Mouse (Mus musculus) intestine, embryonic 16.5 days (tissue): ENCODE measurements around the gene Cfap65. TPM values are rescaled to one million over a fixed set of nuclear protein-coding genes. Genes with fewer than 3 reads are reported as not detected.

Experiments
- ATAC-seq: fragments of 200-750 bp; cut with Nextera tagmentation; 2 replicates; pipeline ENCODE4 v1.8.0; 2017; ENCODE audit warnings: moderate TSS enrichment, moderate library complexity
- H3K27ac ChIP-seq: fragments of 300-500 bp; sonication (generic); 2 replicates; pipeline ENCODE4 v1.5.1; 2014; ENCODE audit warnings: mild to moderate bottlenecking, low read length
- H3K27me3 ChIP-seq: fragments of 300-500 bp; sonication (generic); replicated peaks from 2 replicates; pipeline ENCODE4 v1.6.1; 2014; ENCODE audit warnings: low read length, control low read depth, mixed read lengths; ENCODE audit not compliant: control insufficient read depth, insufficient read depth
- H3K36me3 ChIP-seq: fragments of 300-500 bp; sonication (generic); 2 replicates; pipeline ENCODE4 v1.6.1; 2014; ENCODE audit warnings: low read length, control low read depth; ENCODE audit not compliant: control insufficient read depth, insufficient read depth
- H3K4me1 ChIP-seq: fragments of 300-500 bp; sonication (generic); 2 replicates; pipeline ENCODE4 v1.6.1; 2014; ENCODE audit warnings: low read length, control low read depth, mixed read lengths; ENCODE audit not compliant: control insufficient read depth, insufficient read depth
- H3K4me2 ChIP-seq: fragments of 300-500 bp; sonication (generic); 2 replicates; pipeline ENCODE4 v1.6.1; 2014; ENCODE audit warnings: low read depth, low read length, control low read depth
- H3K4me3 ChIP-seq: fragments of 300-500 bp; sonication (generic); 2 replicates; pipeline ENCODE4 v1.5.1; 2014; ENCODE audit warnings: mild to moderate bottlenecking, low read length
- H3K9ac ChIP-seq: fragments of 300-500 bp; sonication (generic); 2 replicates; pipeline ENCODE4 v1.6.1; 2014; ENCODE audit warnings: low read depth, low read length
- H3K9me3 ChIP-seq: fragments of 300-500 bp; sonication (generic); 2 replicates; pipeline ENCODE4 v1.6.1; 2016; ENCODE audit warnings: low read length, control low read depth; ENCODE audit not compliant: control insufficient read depth
- WGBS: fragments of 180-500 bp; shearing (Covaris S2); extraction: QIAGEN DNeasy Blood & Tissue Kit; methylation state at CpG from one replicate; pipeline ENCODE4 v1.1.7; 2014; 5-methylcytosine and 5-hydroxymethylcytosine counted together
- polyA plus RNA-seq: library from polyadenylated mRNA; unstranded; fragments of >200 nt; fragmentation: Nextera tagmentation; extraction: Ambion mirVana; gene quantifications from 2 replicates; pipeline ENCODE4 v1.2.1, GENCODE M21; 2015

The Cfap65 gene
- polyA plus RNA-seq: 0.07 and 0.16 TPM in 2 replicates

DNA sequence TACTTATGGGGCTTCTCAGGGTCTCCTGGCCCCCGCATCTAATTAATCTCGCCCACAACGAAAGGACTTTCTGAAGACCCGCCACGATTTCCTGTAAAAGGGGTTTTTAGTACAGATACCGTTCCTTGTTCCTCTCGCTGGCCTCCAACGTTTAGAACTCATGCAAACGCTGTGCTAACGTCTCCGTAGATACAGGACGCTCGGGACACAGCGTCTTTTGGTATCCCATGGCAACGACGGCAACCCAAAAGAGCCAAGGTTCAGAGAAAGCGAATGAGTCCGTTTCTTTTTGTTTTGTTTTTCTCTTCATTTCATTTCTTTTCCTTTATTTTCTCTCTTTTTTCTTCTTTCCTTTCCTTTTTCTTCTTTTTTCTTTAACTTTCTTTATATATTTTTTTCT lies at the start of gene Cfap65:
Cfap65 (minus strand) TSS at position 198 of the 400 bp plus-strand sequence.
- H3K36me3 ChIP-seq: no peaks in the 10 kb centered on the region
- H3K9me3 ChIP-seq: no peaks in the 10 kb centered on the region
- 2% methylated on average over 18 of the region's 18 CpGs for WGBS
- H3K27ac ChIP-seq: peak within 1 kb of the TSS; percentile 88
- H3K4me2 ChIP-seq: peak within 1 kb of the TSS; percentile 57
- no peak for ATAC-seq
- H3K27me3 ChIP-seq: peaks cover 2% of the 10 kb centered on the region; the same call in 1 of the 2 replicates
- peak within 1 kb of the TSS; percentile 32 for H3K4me3 ChIP-seq
- peaks cover 6% of the 10 kb centered on the region; the same call in 1 of the 2 replicates for H3K4me1 ChIP-seq
- no peak within 1 kb of the TSS for H3K9ac ChIP-seq

DNA sequence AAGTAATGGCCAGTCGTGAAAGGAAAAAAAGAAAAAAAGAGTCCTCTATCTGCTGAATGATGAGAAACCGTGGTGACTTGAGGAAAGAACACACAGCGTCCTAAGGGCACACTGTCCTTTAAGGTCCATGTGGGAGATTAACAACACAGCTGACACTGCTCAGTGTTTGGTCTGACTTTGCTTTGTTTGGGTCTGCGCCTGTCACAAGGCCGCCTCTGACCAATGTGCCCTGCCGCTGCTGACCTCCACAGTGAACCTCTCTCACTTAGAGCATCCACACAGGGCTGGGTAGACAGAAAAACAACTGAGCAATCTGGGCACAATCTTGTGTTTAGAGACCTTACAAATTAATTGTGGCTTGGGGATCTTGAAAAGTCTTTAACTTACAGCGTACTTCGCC lies 41.6 kb upstream of the Cfap65 start:
- Histone ChIP-seq H3K4me2 (no peak overlapping the region), H3K36me3 (no peaks in the 10 kb centered on the region), H3K27me3 (no peaks in the 10 kb centered on the region), H3K9me3 (no peaks in the 10 kb centered on the region), H3K4me1 (no peaks in the 10 kb centered on the region), H3K9ac (no peak overlapping the region), H3K27ac (no peak overlapping the region), H3K4me3 (no peak overlapping the region)
- WGBS: 76% methylated on average over 8 of the region's 8 CpGs
- no peak for ATAC-seq

DNA sequence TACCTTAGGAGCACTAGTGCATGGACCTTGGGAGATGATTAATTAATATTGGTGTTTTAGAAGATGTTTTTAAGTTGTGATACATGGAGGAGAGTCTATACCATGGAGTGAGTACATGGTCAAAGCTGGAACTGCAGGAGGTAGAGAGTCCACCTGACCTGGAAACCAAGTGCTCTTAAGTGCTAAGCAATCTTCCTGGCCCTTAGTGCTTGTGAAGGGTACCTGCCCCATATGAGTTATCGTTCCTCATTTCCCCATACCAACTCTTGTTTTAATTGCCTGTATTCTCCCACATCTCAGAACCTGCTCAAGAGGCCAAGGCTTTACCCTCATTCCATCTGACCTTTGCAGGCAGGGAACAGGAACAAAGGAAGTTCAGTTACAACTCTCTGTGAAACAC lies 40.5 kb upstream of the Cfap65 start:
- Histone ChIP-seq H3K9ac (no peak overlapping the region), H3K4me3 (no peak overlapping the region), H3K27ac (no peak overlapping the region), H3K27me3 (no peaks in the 10 kb centered on the region), H3K36me3 (no peaks in the 10 kb centered on the region), H3K9me3 (no peaks in the 10 kb centered on the region), H3K4me1 (peaks cover 5% of the 10 kb centered on the region), H3K4me2 (no peak overlapping the region)
- no peak for ATAC-seq
- WGBS: 82% methylated on average over 1 of the region's 1 CpGs

DNA sequence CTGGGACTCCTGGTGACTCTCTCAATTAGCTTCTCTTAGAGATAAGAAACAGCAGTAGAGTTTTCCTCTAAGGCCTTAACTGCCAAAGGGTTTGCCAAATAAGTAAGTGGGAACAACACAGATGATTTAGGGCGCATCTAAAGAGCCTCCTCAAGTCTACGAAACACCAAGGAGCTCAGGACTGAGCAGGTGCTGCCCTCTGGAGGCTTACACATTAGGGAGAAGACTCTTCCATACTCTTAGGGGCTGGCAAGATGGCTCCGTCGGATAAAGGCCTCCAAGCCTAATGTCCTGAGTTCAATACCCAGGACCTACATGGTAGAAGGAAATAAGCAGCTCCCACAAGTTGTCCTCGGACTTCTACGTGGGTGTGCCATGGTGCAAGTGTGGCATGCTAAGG lies 38.2 kb upstream of the Cfap65 start:
- Histone ChIP-seq H3K27ac (no peak overlapping the region), H3K36me3 (no peaks in the 10 kb centered on the region), H3K27me3 (no peaks in the 10 kb centered on the region), H3K9ac (no peak overlapping the region), H3K4me1 (peaks cover 13% of the 10 kb centered on the region), H3K4me2 (no peak overlapping the region), H3K9me3 (no peaks in the 10 kb centered on the region), H3K4me3 (no peak overlapping the region)
- no peak for ATAC-seq
- WGBS: 82% methylated on average over 6 of the region's 6 CpGs

DNA sequence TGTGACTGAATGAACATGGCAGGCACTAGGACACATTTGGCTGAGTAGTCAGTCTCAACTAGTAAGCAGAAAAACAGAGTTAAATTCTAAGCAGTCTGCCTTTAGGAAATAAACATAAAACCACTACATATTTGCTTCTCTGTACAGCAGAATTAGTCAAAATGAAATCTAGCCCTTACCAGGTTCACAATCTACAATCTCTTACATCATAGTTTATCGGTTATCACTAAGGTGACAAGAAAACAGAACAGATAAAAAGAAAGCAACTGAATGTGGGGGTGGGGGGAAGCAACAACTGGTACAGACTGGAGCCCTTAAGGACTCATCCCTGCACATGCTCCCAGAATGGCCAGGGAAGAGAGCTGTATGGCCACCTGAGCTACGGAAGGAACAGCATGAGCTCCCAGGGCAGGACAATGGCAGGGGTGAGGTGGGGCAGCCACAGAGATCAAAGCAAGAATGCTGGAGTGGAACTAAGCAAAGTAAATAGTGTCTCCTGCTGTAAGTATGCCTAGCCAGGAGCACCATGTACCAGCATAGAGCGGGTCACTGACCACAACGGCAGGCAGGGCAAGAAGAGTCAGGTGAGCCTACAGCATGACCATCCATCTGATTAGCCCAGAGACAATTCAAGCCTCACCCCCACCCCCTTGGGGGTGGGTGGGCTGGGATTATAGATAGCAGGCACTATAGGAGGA lies 36.1 kb upstream of the Cfap65 start:
- WGBS: 52% methylated on average over 4 of the region's 4 CpGs
- H3K9me3 ChIP-seq: no peaks in the 10 kb centered on the region
- no peak overlapping the region for H3K9ac ChIP-seq
- no peaks in the 10 kb centered on the region for H3K27me3 ChIP-seq
- peaks cover 19% of the 10 kb centered on the region for H3K4me1 ChIP-seq
- H3K4me2 ChIP-seq: no peak overlapping the region
- H3K36me3 ChIP-seq: no peaks in the 10 kb centered on the region
- no peak overlapping the region for H3K27ac ChIP-seq
- peak; percentile 47 for ATAC-seq
- no peak overlapping the region for H3K4me3 ChIP-seq

DNA sequence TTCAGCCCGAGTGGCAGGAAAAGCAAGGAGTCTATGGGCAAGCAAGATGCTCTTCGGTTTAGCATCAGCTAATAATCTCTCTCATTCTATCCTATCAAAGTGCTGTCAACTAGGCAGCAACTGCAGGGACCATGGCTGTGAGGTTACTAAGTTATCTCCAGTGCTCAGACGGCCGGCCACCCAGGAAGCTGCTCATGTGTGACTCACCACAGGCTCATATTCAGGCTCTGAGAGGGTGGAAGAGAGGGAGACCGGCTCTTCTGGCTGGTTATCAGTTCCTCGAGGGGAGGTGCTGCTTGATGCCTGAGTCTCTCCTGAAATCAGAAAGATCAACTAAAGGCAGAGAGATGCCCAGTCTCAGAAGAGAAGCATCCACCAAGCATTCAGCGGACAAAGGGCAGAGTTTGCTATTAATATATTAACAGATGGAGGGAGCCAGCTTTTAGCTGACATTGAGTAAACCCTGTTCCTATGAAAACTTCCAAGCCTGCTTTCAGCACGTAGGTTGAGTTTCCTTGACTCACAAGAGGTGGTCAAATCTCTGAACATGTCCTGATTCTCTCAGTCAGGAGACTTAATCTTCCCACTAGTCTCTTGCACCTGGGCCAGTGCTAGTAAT lies 32.7 kb upstream of the Cfap65 start:
- no peaks in the 10 kb centered on the region for H3K27me3 ChIP-seq
- ATAC-seq: no peak
- H3K27ac ChIP-seq: no peak overlapping the region
- no peaks in the 10 kb centered on the region for H3K36me3 ChIP-seq
- H3K9ac ChIP-seq: no peak overlapping the region
- no peak overlapping the region for H3K4me2 ChIP-seq
- peaks cover 33% of the 10 kb centered on the region for H3K4me1 ChIP-seq
- 36% methylated on average over 8 of the region's 8 CpGs for WGBS
- no peaks in the 10 kb centered on the region for H3K9me3 ChIP-seq
- no peak overlapping the region for H3K4me3 ChIP-seq

DNA sequence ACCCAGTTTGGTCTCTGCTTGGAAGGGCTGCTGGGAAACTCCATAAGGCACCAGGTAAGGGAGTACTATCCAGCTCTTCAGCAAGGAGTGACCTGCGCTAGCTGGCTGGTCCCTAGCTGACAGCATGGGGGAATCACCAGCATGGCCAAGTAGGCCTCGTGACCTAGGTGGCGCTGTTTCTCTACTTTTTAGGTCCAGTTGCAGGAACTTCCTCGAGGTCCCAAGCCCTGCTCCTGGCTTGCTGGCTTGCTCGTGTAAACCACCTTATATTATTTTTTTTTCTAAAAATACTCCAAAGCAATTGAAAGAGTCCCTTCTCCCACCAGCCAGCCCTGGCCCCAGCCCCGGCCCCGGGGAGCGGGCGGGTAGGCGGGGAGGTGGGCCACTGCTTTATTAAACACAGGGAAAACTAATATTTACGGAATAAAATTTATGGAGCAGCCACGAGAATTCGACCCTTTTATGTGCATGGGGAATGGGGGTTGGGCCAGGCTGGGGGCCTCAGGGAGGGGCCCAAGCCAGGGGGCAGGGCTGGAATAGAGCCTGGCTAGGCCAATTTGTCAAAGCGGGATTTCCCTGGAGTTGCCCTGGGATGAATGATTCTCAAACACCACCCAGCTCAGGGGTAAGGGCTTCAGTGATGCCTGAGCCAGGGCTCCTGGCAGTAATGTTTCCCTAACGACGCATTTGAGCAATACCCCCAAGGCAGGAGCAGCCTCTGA lies 29.3 kb upstream of the Cfap65 start:
- Histone ChIP-seq H3K4me2 (peak overlapping the region; percentile 54), H3K4me3 (peak overlapping the region; percentile 20), H3K27ac (peak overlapping the region; percentile 65), H3K36me3 (no peaks in the 10 kb centered on the region), H3K9me3 (no peaks in the 10 kb centered on the region), H3K27me3 (no peaks in the 10 kb centered on the region), H3K9ac (peak overlapping the region; percentile 58), H3K4me1 (0 out of 2 replicates have a peak, but pooled peaks cover 28% of the 10 kb centered on the region)
- ATAC-seq: peak; percentile 10
- 5% methylated on average over 16 of the region's 16 CpGs for WGBS

DNA sequence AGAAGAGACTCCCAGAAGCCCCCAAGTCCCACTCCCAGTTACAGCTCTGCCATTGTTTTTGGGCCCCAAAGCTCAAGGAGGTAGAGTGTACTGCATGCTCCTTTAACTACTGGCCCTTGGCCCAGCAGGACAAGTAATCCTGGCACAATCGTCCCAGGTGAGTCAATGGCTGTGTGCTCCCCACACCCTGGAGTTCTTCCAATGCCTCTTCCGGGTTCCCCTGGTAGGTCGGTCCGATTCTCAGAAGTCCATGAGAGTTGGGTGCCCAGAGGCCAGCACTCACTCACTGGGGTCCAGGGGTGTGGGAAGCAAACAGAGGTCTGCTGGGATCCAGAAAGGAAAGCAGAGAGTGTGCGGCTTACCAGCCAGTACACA lies 27.4 kb upstream of the Cfap65 start:
- Histone ChIP-seq H3K4me2 (peak overlapping the region; percentile 45), H3K9me3 (no peaks in the 10 kb centered on the region), H3K4me3 (peak overlapping the region; percentile 18), H3K27ac (peak overlapping the region; percentile 96), H3K9ac (peak overlapping the region; percentile 52), H3K27me3 (no peaks in the 10 kb centered on the region), H3K4me1 (0 out of 2 replicates have a peak, but pooled peaks cover 20% of the 10 kb centered on the region), H3K36me3 (no peaks in the 10 kb centered on the region)
- 58% methylated on average over 5 of the region's 5 CpGs for WGBS
- peak; percentile 70 for ATAC-seq

DNA sequence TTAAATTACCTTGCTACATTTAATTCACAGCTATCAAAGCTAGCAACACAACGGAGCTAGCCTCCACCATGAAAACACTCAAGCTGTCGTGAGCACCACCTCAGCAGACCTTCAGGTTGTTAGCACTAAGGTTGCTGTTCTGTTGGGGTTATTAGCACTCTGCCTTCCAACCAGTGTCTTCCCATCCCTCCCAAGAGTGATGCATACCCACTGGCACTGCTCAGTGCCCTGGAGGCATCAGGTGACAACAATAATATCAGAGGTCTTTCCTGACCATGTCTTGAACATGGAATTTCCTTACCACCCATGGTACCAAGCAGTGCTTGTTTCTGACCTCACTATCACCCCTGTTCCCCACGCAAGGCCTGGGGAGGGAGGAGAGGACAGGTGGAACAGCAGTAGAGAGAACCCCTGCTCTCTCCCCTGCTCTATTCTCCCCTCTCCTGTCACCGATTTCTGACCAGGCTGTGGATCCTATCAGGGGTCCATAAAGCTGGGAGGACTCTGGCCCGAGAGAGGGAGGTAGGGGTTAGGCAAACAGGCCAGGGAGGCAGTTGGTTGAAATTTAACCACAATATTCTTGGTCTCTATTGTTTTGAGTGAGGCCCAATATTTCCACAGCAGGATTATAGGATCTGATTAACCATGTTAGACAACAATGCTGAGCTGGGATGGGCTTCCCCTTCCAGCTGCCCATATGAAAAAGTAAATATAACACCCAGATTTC lies 26.9 kb upstream of the Cfap65 start:
- H3K9ac ChIP-seq: peak overlapping the region; percentile 57
- 40% methylated on average over 5 of the region's 5 CpGs for WGBS
- peak overlapping the region; percentile 96 for H3K27ac ChIP-seq
- H3K36me3 ChIP-seq: no peaks in the 10 kb centered on the region
- peak; percentile 80 for ATAC-seq
- peak overlapping the region; percentile 45 for H3K4me2 ChIP-seq
- H3K4me1 ChIP-seq: 0 out of 2 replicates have a peak, but pooled peaks cover 17% of the 10 kb centered on the region
- H3K9me3 ChIP-seq: no peaks in the 10 kb centered on the region
- no peaks in the 10 kb centered on the region for H3K27me3 ChIP-seq
- peak overlapping the region; percentile 18 for H3K4me3 ChIP-seq
